Mouse (Mus musculus): Measurements from ENCODE around the gene Gtf3c5. TPM values are rescaled to one million over a fixed set of nuclear protein-coding genes. Genes with fewer than 3 reads are reported as not detected.

The Gtf3c5 gene
- polyA plus RNA-seq, 1 experiment from 2014 or later, result 28.6 TPM

Small RNAs within 50 kb of the gene (microRNA-seq; reads per million reads assigned to microRNA genes)
- gene Gm22824, result not detected

Other genes with a start within 250 kb of the Gtf3c5 start
- gene Ppp1r26, start 137.0 kb downstream of the Gtf3c5 start, polyA plus RNA-seq (2014; fragmentation: Nextera tagmentation; extraction: Ambion mirVana), result 15.5 and 15.9 TPM in 2 replicates
- 4.0 and 6.2 TPM in 2 replicates for gene 1700007K13Rik, start 117.4 kb downstream of the Gtf3c5 start, polyA plus RNA-seq (2014; fragmentation: Nextera tagmentation; extraction: Ambion mirVana)
- gene Mrps2, start 115.7 kb downstream of the Gtf3c5 start, polyA plus RNA-seq (2014; fragmentation: Nextera tagmentation; extraction: Ambion mirVana), result 49.3 and 51.8 TPM in 2 replicates
- 1.3 and 1.7 TPM in 2 replicates for gene Gbgt1, start 86.9 kb downstream of the Gtf3c5 start, polyA plus RNA-seq (2014; fragmentation: Nextera tagmentation; extraction: Ambion mirVana)
- 0.90 and 2.9 TPM in 2 replicates for gene Gm10134, start 77.7 kb downstream of the Gtf3c5 start, polyA plus RNA-seq (2014; fragmentation: Nextera tagmentation; extraction: Ambion mirVana)
- gene Ralgds, start 70.6 kb downstream of the Gtf3c5 start, polyA plus RNA-seq (2014; fragmentation: Nextera tagmentation; extraction: Ambion mirVana), result 92.9 and 95.5 TPM in 2 replicates
- not detected in 2 replicates for gene Cel, start 20.3 kb downstream of the Gtf3c5 start, polyA plus RNA-seq (2014; fragmentation: Nextera tagmentation; extraction: Ambion mirVana)
- gene Gfi1b, start 38.2 kb upstream of the Gtf3c5 start, polyA plus RNA-seq (2014; fragmentation: Nextera tagmentation; extraction: Ambion mirVana), result not detected in 2 replicates
- 29.2 and 29.4 TPM in 2 replicates for gene Tsc1, start 57.5 kb upstream of the Gtf3c5 start, polyA plus RNA-seq (2014; fragmentation: Nextera tagmentation; extraction: Ambion mirVana)
- gene Spaca9, start 116.0 kb upstream of the Gtf3c5 start, polyA plus RNA-seq (2014; fragmentation: Nextera tagmentation; extraction: Ambion mirVana), result 4.1 and 6.2 TPM in 2 replicates
- 2.2 and 2.7 TPM in 2 replicates for gene Ak8, start 116.4 kb upstream of the Gtf3c5 start, polyA plus RNA-seq (2014; fragmentation: Nextera tagmentation; extraction: Ambion mirVana)